Mouse (Mus musculus) MEL (cell line): Measurements from ENCODE around the gene Tm9sf4. TPM values are rescaled to one million over a fixed set of nuclear protein-coding genes. Genes with fewer than 3 reads are reported as not detected.

Experiments used
- DNase-seq: peaks from one replicate; pipeline ENCODE4 v3.0.0; 2011; ENCODE audit warnings: low read depth, low spot score
- H3K27ac ChIP-seq: 2 replicates; pipeline ENCODE4 v1.5.1; 2012; ENCODE audit warnings: low read depth, mild to moderate bottlenecking, control low read depth, low read length, moderate library complexity; ENCODE audit not compliant: control insufficient read depth
- H3K27me3 ChIP-seq, 2 experiments: fragments of 150-350 bp in 1 of 2; sonication (generic) in 1 of 2; 2 replicates each; pipeline ENCODE4 v1.6.1; 2012; ENCODE audit warnings: low read length in 2 of 2, mild to moderate bottlenecking in 2 of 2, improper control_type of control experiment in 1 of 2, moderate library complexity in 1 of 2; ENCODE audit not compliant: insufficient read depth in 2 of 2, control insufficient read depth in 1 of 2
- H3K36me3 ChIP-seq, 2 experiments: 2 replicates each; pipeline ENCODE4 v1.6.1; 2012 to 2014; ENCODE audit warnings: low read length in 2 of 2, improper control_type of control experiment in 1 of 2, inconsistent platforms in 1 of 2, mild to moderate bottlenecking in 1 of 2; ENCODE audit not compliant: insufficient read depth in 2 of 2, control insufficient read depth in 1 of 2
- H3K4me1 ChIP-seq, 2 experiments: fragments of 150-350 bp in 1 of 2; sonication (generic) in 1 of 2; 2 replicates each; pipeline ENCODE4 v1.6.1; 2012; ENCODE audit warnings: low read length in 2 of 2, improper control_type of control experiment in 1 of 2, mild to moderate bottlenecking in 1 of 2; ENCODE audit not compliant: insufficient read depth in 2 of 2, control insufficient read depth in 1 of 2
- H3K4me3 ChIP-seq, 2 experiments: fragments of 150-350 bp in 1 of 2; sonication (generic) in 1 of 2; 2 replicates each; pipeline ENCODE4 v1.5.1; 2012; ENCODE audit warnings: low read depth in 2 of 2, low read length in 2 of 2, mild to moderate bottlenecking in 2 of 2, moderate library complexity in 2 of 2, control low read depth in 1 of 2, improper control_type of control experiment in 1 of 2; ENCODE audit not compliant: control insufficient read depth in 1 of 2, insufficient read depth in 1 of 2
- H3K79me2 ChIP-seq: 2 replicates; pipeline ENCODE4 v1.6.1; 2012; ENCODE audit warnings: mild to moderate bottlenecking, low read length, moderate library complexity; ENCODE audit not compliant: control insufficient read depth, poor library complexity, insufficient read depth
- H3K9ac ChIP-seq: 2 replicates; pipeline ENCODE4 v1.6.1; 2012; ENCODE audit warnings: low read depth, mild to moderate bottlenecking, control low read depth, low read length, moderate library complexity; ENCODE audit not compliant: control insufficient read depth, poor library complexity, severe bottlenecking
- H3K9me3 ChIP-seq: fragments of 150-350 bp; sonication (generic); replicated peaks from 2 replicates; pipeline ENCODE4 v1.6.1; 2012; ENCODE audit warnings: mild to moderate bottlenecking, low read length, improper control_type of control experiment, moderate library complexity; ENCODE audit not compliant: insufficient read depth
- BHLHE40 ChIP-seq: IDR thresholded peaks from 2 replicates; pipeline ENCODE4 v1.6.1; 2012; ENCODE audit warnings: low read depth, mild to moderate bottlenecking, inconsistent platforms, low read length, improper control_type of control experiment, borderline replicate concordance
- CHD2 ChIP-seq: IDR thresholded peaks from 2 replicates; pipeline ENCODE4 v1.6.1; 2011; ENCODE audit warnings: low read length, improper control_type of control experiment
- CTCF ChIP-seq, 3 experiments: IDR thresholded peaks in 2 of 3; conservative IDR thresholded peaks in 1 of 3; 2 replicates each; pipeline ENCODE4 v1.5.1; 2011 to 2012; ENCODE audit warnings: low read length in 3 of 3, low read depth in 2 of 3, mild to moderate bottlenecking in 2 of 3, improper control_type of control experiment in 1 of 3, inconsistent platforms in 1 of 3, mixed read lengths in 1 of 3, moderate library complexity in 1 of 3; ENCODE audit not compliant: control insufficient read depth in 1 of 3, insufficient read depth in 1 of 3, poor library complexity in 1 of 3, severe bottlenecking in 1 of 3
- E2F4 ChIP-seq: IDR thresholded peaks from 2 replicates; pipeline ENCODE4 v1.6.1; 2011; ENCODE audit warnings: low read depth, low read length, improper control_type of control experiment, borderline replicate concordance
- ELF1 ChIP-seq: IDR thresholded peaks from 2 replicates; pipeline ENCODE4 v1.6.1; 2014; ENCODE audit warnings: low read depth, mild to moderate bottlenecking, inconsistent platforms, low read length, improper control_type of control experiment, moderate library complexity
- EP300 ChIP-seq, 2 experiments: IDR thresholded peaks; 2 replicates each; pipeline ENCODE4 v1.6.1; 2011; ENCODE audit warnings: improper control_type of control experiment in 2 of 2, low read length in 2 of 2, low read depth in 1 of 2, mild to moderate bottlenecking in 1 of 2
- ETS1 ChIP-seq: IDR thresholded peaks from 2 replicates; pipeline ENCODE4 v1.6.1; 2012; ENCODE audit warnings: low read depth, mild to moderate bottlenecking, inconsistent platforms, low read length, improper control_type of control experiment, moderate library complexity
- GATA1 ChIP-seq: IDR thresholded peaks from 2 replicates; pipeline ENCODE4 v1.6.1; 2011; ENCODE audit warnings: low read depth, low read length, improper control_type of control experiment
- HCFC1 ChIP-seq: IDR thresholded peaks from 2 replicates; pipeline ENCODE4 v1.6.1; 2012; ENCODE audit warnings: low read depth, mild to moderate bottlenecking, inconsistent platforms, low read length, improper control_type of control experiment, moderate library complexity
- MAFK ChIP-seq: IDR thresholded peaks from 2 replicates; pipeline ENCODE4 v1.6.1; 2011; ENCODE audit warnings: low read depth, mild to moderate bottlenecking, low read length, improper control_type of control experiment, borderline replicate concordance
- MAX ChIP-seq: IDR thresholded peaks from 2 replicates; pipeline ENCODE4 v1.6.1; 2011; ENCODE audit warnings: low read length, improper control_type of control experiment
- MAZ ChIP-seq: IDR thresholded peaks from 2 replicates; pipeline ENCODE4 v1.6.1; 2012; ENCODE audit warnings: low read depth, mild to moderate bottlenecking, inconsistent platforms, low read length, improper control_type of control experiment
- MEF2A ChIP-seq: IDR thresholded peaks from 2 replicates; pipeline ENCODE4 v1.6.1; 2014; ENCODE audit warnings: low read depth, mild to moderate bottlenecking, inconsistent platforms, low read length, improper control_type of control experiment; ENCODE audit not compliant: poor library complexity, insufficient replicate concordance, severe bottlenecking; ENCODE audit errors: extremely low read depth
- MXI1 ChIP-seq: IDR thresholded peaks from 2 replicates; pipeline ENCODE4 v1.6.1; 2011; ENCODE audit warnings: mild to moderate bottlenecking, low read depth, low read length, improper control_type of control experiment
- MYB ChIP-seq: IDR thresholded peaks from 2 replicates; pipeline ENCODE4 v1.6.1; 2011; ENCODE audit warnings: mild to moderate bottlenecking, low read depth, low read length, improper control_type of control experiment
- MYC ChIP-seq: IDR thresholded peaks from 2 replicates; pipeline ENCODE4 v1.6.1; 2011; ENCODE audit warnings: low read depth, mild to moderate bottlenecking, low read length, improper control_type of control experiment, moderate library complexity
- NELFE ChIP-seq: IDR thresholded peaks from 2 replicates; pipeline ENCODE4 v1.6.1; 2011; ENCODE audit warnings: low read depth, low read length, improper control_type of control experiment
- NRF1 ChIP-seq: IDR thresholded peaks from 2 replicates; pipeline ENCODE4 v1.6.1; 2014; ENCODE audit warnings: low read depth, mild to moderate bottlenecking, inconsistent platforms, low read length, improper control_type of control experiment, moderate library complexity; ENCODE audit not compliant: poor library complexity, insufficient read depth, severe bottlenecking
- POLR2A ChIP-seq, 2 experiments: IDR thresholded peaks; 2 replicates each; pipeline ENCODE4 v1.6.1; 2011 to 2012; ENCODE audit warnings: low read length in 2 of 2, mild to moderate bottlenecking in 2 of 2, control low read depth in 1 of 2, improper control_type of control experiment in 1 of 2, low read depth in 1 of 2, moderate library complexity in 1 of 2; ENCODE audit not compliant: control insufficient read depth in 1 of 2, insufficient read depth in 1 of 2, poor library complexity in 1 of 2
- RAD21 ChIP-seq: IDR thresholded peaks from 2 replicates; pipeline ENCODE4 v1.6.1; 2011; ENCODE audit warnings: mild to moderate bottlenecking, low read depth, low read length, improper control_type of control experiment
- RCOR1 ChIP-seq: IDR thresholded peaks from 2 replicates; pipeline ENCODE4 v1.6.1; 2012; ENCODE audit warnings: low read depth, mild to moderate bottlenecking, inconsistent platforms, low read length, improper control_type of control experiment
- SIN3A ChIP-seq: IDR thresholded peaks from 2 replicates; pipeline ENCODE4 v1.6.1; 2012; ENCODE audit warnings: low read length, improper control_type of control experiment, inconsistent platforms
- SMC3 ChIP-seq: IDR thresholded peaks from 2 replicates; pipeline ENCODE4 v1.6.1; 2011; ENCODE audit warnings: low read depth, low read length, improper control_type of control experiment
- TAL1 ChIP-seq: IDR thresholded peaks from 2 replicates; pipeline ENCODE4 v1.6.1; 2012; ENCODE audit warnings: mild to moderate bottlenecking, inconsistent platforms, low read length, moderate library complexity, mixed read lengths
- TBP ChIP-seq: IDR thresholded peaks from 2 replicates; pipeline ENCODE4 v1.8.0; 2011; ENCODE audit warnings: low read depth, low read length, improper control_type of control experiment
- TCF12 ChIP-seq: IDR thresholded peaks from 2 replicates; pipeline ENCODE4 v1.6.1; 2014; ENCODE audit warnings: low read depth, mild to moderate bottlenecking, inconsistent platforms, low read length, improper control_type of control experiment, moderate library complexity
- UBTF ChIP-seq: IDR thresholded peaks from 2 replicates; pipeline ENCODE4 v1.6.1; 2012; ENCODE audit warnings: low read depth, mild to moderate bottlenecking, inconsistent platforms, low read length, improper control_type of control experiment, moderate library complexity, borderline replicate concordance; ENCODE audit not compliant: insufficient read depth
- USF1 ChIP-seq: IDR thresholded peaks from 2 replicates; pipeline ENCODE4 v1.6.1; 2014; ENCODE audit warnings: low read depth, mild to moderate bottlenecking, inconsistent platforms, low read length, improper control_type of control experiment, moderate library complexity
- USF2 ChIP-seq, 2 experiments: IDR thresholded peaks; 2 replicates each; pipeline ENCODE4 v1.6.1; 2011 to 2012; ENCODE audit warnings: improper control_type of control experiment in 2 of 2, low read length in 2 of 2, borderline replicate concordance in 1 of 2, inconsistent platforms in 1 of 2, low read depth in 1 of 2, mild to moderate bottlenecking in 1 of 2; ENCODE audit not compliant: insufficient read depth in 1 of 2
- ZC3H11A ChIP-seq: IDR thresholded peaks from 2 replicates; pipeline ENCODE4 v1.6.1; 2012; ENCODE audit warnings: low read depth, mild to moderate bottlenecking, inconsistent platforms, low read length, improper control_type of control experiment
- ZMIZ1 ChIP-seq: IDR thresholded peaks from 2 replicates; pipeline ENCODE4 v1.6.1; 2012; ENCODE audit warnings: low read depth, mild to moderate bottlenecking, inconsistent platforms, low read length, improper control_type of control experiment, moderate library complexity
- ZNF384 ChIP-seq: IDR thresholded peaks from 2 replicates; pipeline ENCODE4 v1.6.1; 2012; ENCODE audit warnings: low read depth, mild to moderate bottlenecking, inconsistent platforms, low read length, improper control_type of control experiment
- polyA plus RNA-seq, 2 experiments: library from polyadenylated mRNA; stranded (reverse) in 1 of 2; unstranded in 1 of 2; fragments of >175 nt in 1 of 2; fragments of >200 nt in 1 of 2; gene quantifications; 2 replicates each; pipeline versions ENCODE4 v1.2.1 to v1.2.4; 2012; ENCODE audit warnings: low replicate concordance in 2 of 2, low read depth in 1 of 2; ENCODE audit not compliant: insufficient read length in 2 of 2, insufficient read depth in 1 of 2, missing spikeins in 1 of 2
- total RNA-seq: library from RNA; depleted of rRNA; stranded (reverse); fragments of 300-350 nt; gene quantifications from 2 replicates; pipeline ENCODE4 v1.2.3, GENCODE M21; 2012

The Tm9sf4 gene
- total and polyA plus RNA-seq, 3 experiments: 16.1 to 269 (median 29.8) TPM

DNA sequence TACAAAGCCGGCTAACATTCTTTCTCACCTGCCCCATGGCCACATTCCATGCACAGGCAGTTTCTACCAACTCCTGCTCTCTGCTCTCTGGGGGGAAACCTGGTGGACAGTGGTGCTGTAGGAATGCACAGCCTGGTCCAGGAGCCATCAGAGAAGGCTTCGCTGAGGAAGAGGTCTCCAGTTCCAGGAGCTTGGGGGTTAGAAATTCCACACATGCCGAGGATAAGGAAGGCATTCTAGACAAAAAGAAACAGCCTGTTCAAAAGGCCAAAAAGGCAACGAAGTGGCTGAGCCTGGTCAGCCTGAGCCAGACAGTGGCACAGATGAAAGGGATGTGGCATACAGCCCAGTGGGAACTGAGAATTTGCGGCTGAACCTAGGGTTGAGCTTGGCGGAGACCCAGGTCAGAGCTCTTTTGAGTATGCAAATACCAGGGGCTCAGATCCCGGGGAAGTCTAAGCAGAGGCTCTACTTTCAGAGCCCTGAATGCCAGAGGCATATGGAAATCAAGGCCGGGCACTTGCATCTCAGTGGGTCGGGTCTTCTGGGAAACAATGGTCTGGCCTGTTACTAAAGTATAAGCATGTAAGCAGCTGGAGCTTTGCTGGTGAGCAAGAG, 21.0 kb upstream of the Tm9sf4 start:
- H3K27me3 ChIP-seq: peaks cover 0 to 4% of the 10 kb centered on the region in 2 experiments; a peak in 2 of 4 replicates

DNA sequence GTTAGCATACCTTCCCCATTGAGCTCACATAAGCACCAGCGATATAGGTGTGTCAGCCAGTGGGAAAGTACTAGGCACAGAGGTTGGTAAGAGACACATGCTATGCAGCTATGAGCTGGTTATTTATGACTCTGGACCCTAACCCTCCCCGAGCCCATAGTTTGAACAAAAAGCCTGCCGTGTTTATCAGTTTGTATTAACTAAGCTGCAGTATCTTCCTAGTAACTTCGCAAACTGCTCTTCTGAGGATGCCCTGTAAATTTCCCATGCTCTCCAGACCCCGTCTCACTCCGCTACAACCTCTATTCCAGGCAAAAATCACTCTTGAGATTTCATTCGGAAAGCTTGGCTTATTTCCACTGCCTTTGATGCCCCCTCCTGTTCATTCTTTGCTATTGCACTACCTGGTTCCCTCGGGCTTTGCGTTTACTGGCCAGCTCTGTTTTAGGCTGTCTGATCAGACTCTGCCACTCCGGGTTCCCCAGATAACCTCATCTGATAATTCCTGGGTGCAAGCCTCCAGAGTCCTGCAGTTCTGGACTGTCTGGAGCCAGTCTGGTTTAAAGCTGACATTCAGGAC, 18.4 kb upstream of the Tm9sf4 start:
- DNase-seq: peak; percentile 66
- H3K4me3 ChIP-seq: no peak overlapping the region
- no peaks in the 10 kb centered on the region for H3K9me3 ChIP-seq
- no peaks in the 10 kb centered on the region for H3K79me2 ChIP-seq
- no peaks in the 10 kb centered on the region for H3K36me3 ChIP-seq
- no peaks in the 10 kb centered on the region for H3K4me1 ChIP-seq
- H3K27ac ChIP-seq: no peak overlapping the region
- no peak overlapping the region for H3K9ac ChIP-seq
- peaks cover 0 to 3% of the 10 kb centered on the region in 2 experiments; a peak in 2 of 4 replicates for H3K27me3 ChIP-seq
- no peak for TF ChIP-seq E2F4
- peak; percentile 80 for TF ChIP-seq RAD21
- TF ChIP-seq POLR2A (IDR thresholded peaks at IDR 0.05; ENCODE audit: control insufficient read depth in 1 of 2, insufficient read depth in 1 of 2, low read depth in 1 of 2, low read length in 2 of 2, poor library complexity in 1 of 2): no peak
- no peak for TF ChIP-seq CHD2
- TF ChIP-seq MXI1: no peak
- TF ChIP-seq ZC3H11A: peak; percentile 79
- TF ChIP-seq RCOR1: no peak
- no peak for TF ChIP-seq MAFK
- no peak for TF ChIP-seq UBTF
- no peak for TF ChIP-seq MYC
- TF ChIP-seq ZNF384: no peak
- peak; percentile 92 for TF ChIP-seq SMC3
- TF ChIP-seq HCFC1: no peak
- TF ChIP-seq NELFE: no peak
- no peak for TF ChIP-seq MAZ
- no peak for TF ChIP-seq TBP
- TF ChIP-seq ETS1: no peak
- no peak for TF ChIP-seq MAX
- TF ChIP-seq TCF12: no peak
- TF ChIP-seq USF1: no peak
- TF ChIP-seq MEF2A: no peak
- TF ChIP-seq ELF1: no peak
- TF ChIP-seq CTCF (IDR thresholded peaks at IDR 0.05 in 2 of 3, conservative IDR thresholded peaks at IDR 0.05 in 1 of 3; ENCODE audit: control insufficient read depth in 1 of 3, insufficient read depth in 1 of 3, low read depth in 2 of 3, low read length in 3 of 3, poor library complexity in 1 of 3, severe bottlenecking in 1 of 3): peak; percentile 59 to 90 (median 85)
- no peak for TF ChIP-seq NRF1
- TF ChIP-seq USF2 (IDR thresholded peaks at IDR 0.05; ENCODE audit: borderline replicate concordance in 1 of 2, insufficient read depth in 1 of 2, low read depth in 1 of 2, low read length in 2 of 2): no peak
- TF ChIP-seq TAL1: no peak
- no peak for TF ChIP-seq EP300 (IDR thresholded peaks at IDR 0.05; ENCODE audit: low read depth in 1 of 2, low read length in 2 of 2)

More for the DNA sequence above, 21.0 kb upstream of the Tm9sf4 start:
- H3K9me3 ChIP-seq: no peaks in the 10 kb centered on the region
- no peaks in the 10 kb centered on the region for H3K36me3 ChIP-seq
- no peaks in the 10 kb centered on the region for H3K79me2 ChIP-seq
- no peaks in the 10 kb centered on the region for H3K4me1 ChIP-seq
- H3K4me3 ChIP-seq: no peak overlapping the region
- no peak overlapping the region for H3K9ac ChIP-seq
- no peak overlapping the region for H3K27ac ChIP-seq
- TF ChIP-seq USF2 (IDR thresholded peaks at IDR 0.05; ENCODE audit: borderline replicate concordance in 1 of 2, insufficient read depth in 1 of 2, low read depth in 1 of 2, low read length in 2 of 2) (no peak), SIN3A (no peak), POLR2A (IDR thresholded peaks at IDR 0.05; ENCODE audit: control insufficient read depth in 1 of 2, insufficient read depth in 1 of 2, low read depth in 1 of 2, low read length in 2 of 2, poor library complexity in 1 of 2) (no peak), BHLHE40 (no peak), MXI1 (no peak), HCFC1 (no peak), ZMIZ1 (no peak), GATA1 (no peak), MYB (no peak)
- TF ChIP-seq, all 39 proteins: peak for 0
- DNase-seq: no peak
